Mouse (Mus musculus) cortical plate, adult 2 months (tissue): ENCODE measurements around the gene Kctd20.

Experiments
- CTCF ChIP-seq: fragments of 200-500 bp; IDR thresholded peaks from 2 replicates; pipeline ENCODE4 v1.5.1; 2011; ENCODE audit warnings: mild to moderate bottlenecking, control low read depth, low read length; ENCODE audit not compliant: insufficient read depth; ENCODE audit errors: extremely low read depth
- POLR2A ChIP-seq: fragments of 200-500 bp; IDR thresholded peaks from 2 replicates; pipeline ENCODE4 v1.6.1; 2011; ENCODE audit warnings: mild to moderate bottlenecking, low read length, control low read depth; ENCODE audit not compliant: insufficient read depth; ENCODE audit errors: extremely low read depth

DNA sequence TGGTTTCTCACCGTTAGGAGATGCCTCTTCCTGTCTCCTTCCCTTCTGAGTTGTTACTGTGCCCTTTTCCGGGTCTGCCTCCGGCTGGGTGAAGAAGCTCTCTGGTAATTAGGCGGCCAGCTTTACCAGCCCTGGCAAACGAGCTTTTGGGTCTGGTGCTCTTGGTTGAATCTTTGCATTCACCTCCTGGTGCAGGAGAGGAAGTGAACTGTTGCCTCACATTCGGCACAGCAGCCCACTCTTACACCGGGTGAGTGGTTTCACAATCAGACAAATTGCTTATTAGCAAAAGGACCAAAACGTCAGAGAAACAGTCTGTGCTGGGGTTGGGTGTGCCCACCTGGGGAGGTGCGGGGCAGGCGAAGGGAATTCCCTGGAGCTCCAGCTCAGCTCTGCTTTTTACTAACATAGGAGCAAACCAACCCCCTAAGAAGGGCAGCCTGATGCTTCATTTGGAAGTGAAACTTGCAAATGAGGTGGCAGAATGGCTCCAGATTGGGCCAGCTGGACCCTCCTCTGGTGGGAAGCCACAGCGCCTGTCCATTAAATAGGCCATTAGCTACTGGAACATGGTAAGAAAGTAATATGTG, 15.4 kb downstream of the Kctd20 start:
- TF ChIP-seq CTCF (no peak), POLR2A (no peak)
